Mouse (Mus musculus): ENCODE data around the gene Foxn2.

DNA sequence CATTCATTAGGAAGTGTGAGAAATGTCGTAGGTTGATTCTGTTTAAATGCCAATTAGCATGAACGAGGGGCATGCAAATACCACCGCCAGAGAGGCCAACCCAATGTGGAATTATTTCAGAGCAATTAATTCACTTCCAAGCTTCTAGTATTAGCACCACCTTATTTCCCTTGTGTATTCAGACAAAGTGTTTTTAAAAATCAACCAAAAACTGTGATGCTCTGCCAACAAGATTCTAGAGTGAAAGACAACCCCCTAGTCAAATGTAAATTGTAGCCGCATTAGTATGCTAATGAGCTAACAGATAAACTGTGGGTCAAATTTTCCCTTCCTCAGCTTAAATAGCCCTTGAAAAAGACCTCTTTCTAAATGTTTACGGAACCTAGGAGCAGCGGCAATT is 36.0 kb upstream of the Foxn2 start:
- TF ChIP-seq CTCF (IDR thresholded peaks at IDR 0.05; ENCODE audit: control insufficient read depth, insufficient read depth, insufficient read length), result no peak
- no peak for TF ChIP-seq MAX (IDR thresholded peaks at IDR 0.05)
- no peak for TF ChIP-seq MYOD1 (IDR thresholded peaks at IDR 0.05; ENCODE audit: control insufficient read depth, insufficient read length, low read depth)
